Mouse (Mus musculus) midbrain, embryonic 13.5 days (tissue): ENCODE measurements around the gene Spata31d1b. TPM values are rescaled to one million over a fixed set of nuclear protein-coding genes. Genes with fewer than 3 reads are reported as not detected.
"Not testable (repeated sequence)": the region's sequence is repeated elsewhere in the genome, so short reads cannot be mapped to it uniquely, and the experiment has no call there.

Experiments used
- ATAC-seq: fragments of 200-750 bp; cut with Nextera tagmentation; 2 replicates; pipeline ENCODE4 v1.8.0; 2017; ENCODE audit warnings: mild to moderate bottlenecking, moderate TSS enrichment, moderate library complexity
- H3K27ac ChIP-seq: fragments of 300-500 bp; sonication (generic); 2 replicates; pipeline ENCODE4 v1.5.1; 2015; ENCODE audit warnings: inconsistent platforms, mild to moderate bottlenecking, moderate library complexity
- H3K27me3 ChIP-seq: fragments of 300-500 bp; sonication (generic); 2 replicates; pipeline ENCODE4 v1.6.1; 2015; ENCODE audit warnings: mild to moderate bottlenecking, inconsistent platforms
- H3K36me3 ChIP-seq: fragments of 300-500 bp; sonication (generic); 2 replicates; pipeline ENCODE4 v1.6.1; 2015; ENCODE audit warnings: mild to moderate bottlenecking, inconsistent platforms
- H3K4me1 ChIP-seq: fragments of 300-500 bp; sonication (generic); replicated peaks from 2 replicates; pipeline ENCODE4 v1.6.1; 2015; ENCODE audit warnings: inconsistent platforms
- H3K4me2 ChIP-seq: fragments of 300-500 bp; sonication (generic); replicated peaks from 2 replicates; pipeline ENCODE4 v1.6.1; 2015; ENCODE audit warnings: moderate library complexity, mild to moderate bottlenecking, inconsistent platforms
- H3K4me3 ChIP-seq: fragments of 300-500 bp; sonication (generic); replicated peaks from 2 replicates; pipeline ENCODE4 v1.5.1; 2015; ENCODE audit warnings: mild to moderate bottlenecking, inconsistent platforms
- H3K9ac ChIP-seq: fragments of 300-500 bp; sonication (generic); replicated peaks from 2 replicates; pipeline ENCODE4 v1.6.1; 2015; ENCODE audit warnings: mild to moderate bottlenecking, inconsistent platforms
- H3K9me3 ChIP-seq: fragments of 300-500 bp; sonication (generic); 2 replicates; pipeline ENCODE4 v1.6.1; 2016; ENCODE audit warnings: mild to moderate bottlenecking, inconsistent platforms
- WGBS: fragments of 180-500 bp; shearing (Covaris S2); methylation state at CpG from one replicate; pipeline ENCODE4 v1.1.7; 2015; 5-methylcytosine and 5-hydroxymethylcytosine counted together
- polyA plus RNA-seq: library from polyadenylated mRNA; unstranded; fragments of >200 nt; fragmentation: Nextera tagmentation; extraction: Ambion mirVana; gene quantifications from 2 replicates; pipeline ENCODE4 v1.2.1, GENCODE M21; 2015

Spata31d1b gene
- polyA plus RNA-seq, 1 experiment from 2014 or later, result not detected

DNA sequence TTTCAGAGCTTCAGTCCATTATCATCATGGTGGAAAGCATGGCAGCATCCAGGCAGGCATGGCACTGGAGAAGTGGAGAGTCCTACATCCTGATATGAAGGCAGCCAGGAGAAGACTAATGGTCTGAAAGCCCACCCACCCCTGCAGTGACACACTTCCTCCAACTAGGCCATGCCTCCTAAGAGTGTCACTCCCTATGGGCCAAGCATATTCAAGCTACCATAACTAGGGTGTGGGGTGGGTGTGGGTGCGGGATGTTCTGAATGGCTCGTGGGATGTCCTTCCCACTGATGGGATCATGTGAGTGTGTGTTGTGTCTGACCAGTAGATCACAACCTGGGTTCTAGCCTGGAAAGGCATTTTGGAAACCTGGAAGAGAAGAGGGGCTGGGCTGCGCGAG is 21.9 kb downstream of the Spata31d1b start:
- H3K36me3 ChIP-seq, result no peaks in the 10 kb centered on the region
- H3K4me2 ChIP-seq, result no peak overlapping the region
- no peaks in the 10 kb centered on the region for H3K9me3 ChIP-seq
- 76% methylated on average over 4 of the region's 4 CpGs for WGBS
- no peak for ATAC-seq
- no peak overlapping the region for H3K9ac ChIP-seq
- no peaks in the 10 kb centered on the region for H3K27me3 ChIP-seq
- no peak overlapping the region for H3K4me3 ChIP-seq
- H3K4me1 ChIP-seq, result no peaks in the 10 kb centered on the region
- H3K27ac ChIP-seq, result no peak overlapping the region

DNA sequence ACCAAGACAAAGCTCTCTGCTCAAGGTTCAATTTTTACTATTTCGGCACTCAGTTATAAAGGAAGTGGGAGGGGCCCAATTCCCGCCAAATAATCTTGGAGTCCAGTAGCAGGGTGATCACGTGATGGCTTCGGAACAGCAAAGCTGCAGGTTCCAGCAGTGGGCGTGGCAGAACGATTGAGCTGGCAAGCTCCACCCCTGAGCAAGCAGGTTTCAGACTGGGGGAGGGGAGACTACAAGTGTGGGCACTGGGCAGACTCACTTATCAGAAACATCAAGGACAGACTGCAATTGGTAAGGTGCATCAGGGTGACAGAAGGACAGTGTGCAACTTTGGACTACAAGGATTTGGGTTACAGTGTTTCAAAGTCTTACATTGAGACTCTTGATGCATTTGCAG is 22.3 kb downstream of the Spata31d1b start:
- not testable (repeated sequence) for H3K4me2 ChIP-seq, H3K9me3 ChIP-seq, H3K36me3 ChIP-seq, H3K27ac ChIP-seq, H3K4me3 ChIP-seq, H3K4me1 ChIP-seq, H3K27me3 ChIP-seq, H3K9ac ChIP-seq, ATAC-seq
- 37% methylated on average over 6 of the region's 6 CpGs for WGBS

DNA sequence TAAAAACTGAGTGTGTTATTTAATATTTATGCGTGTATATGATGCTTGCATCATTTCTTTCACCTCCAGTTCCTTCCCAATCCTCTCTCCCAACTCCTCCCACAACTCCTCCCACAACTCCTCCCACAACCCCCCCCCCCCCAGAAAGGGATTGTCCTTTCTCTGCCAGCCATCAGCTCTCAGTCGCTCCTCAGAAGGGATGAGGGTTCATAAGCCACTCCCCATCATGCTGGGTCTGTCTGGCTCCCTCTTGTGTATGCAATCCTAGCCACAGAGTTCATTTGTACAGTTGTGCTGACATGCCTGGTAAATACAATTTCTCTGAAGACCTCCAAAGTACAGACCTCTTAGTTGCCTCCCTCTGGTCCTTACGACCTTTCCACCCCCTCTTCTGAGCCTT is 23.1 kb downstream of the Spata31d1b start:
- no peak overlapping the region for H3K9ac ChIP-seq
- WGBS, result 31% methylated on average over 3 of the region's 3 CpGs
- H3K36me3 ChIP-seq, result no peaks in the 10 kb centered on the region
- no peak overlapping the region for H3K4me2 ChIP-seq
- H3K9me3 ChIP-seq, result no peaks in the 10 kb centered on the region
- ATAC-seq, result peak; percentile 37; the same call in 1 of the 2 replicates
- no peaks in the 10 kb centered on the region for H3K27me3 ChIP-seq
- H3K27ac ChIP-seq, result no peak overlapping the region
- no peak overlapping the region for H3K4me3 ChIP-seq
- no peaks in the 10 kb centered on the region for H3K4me1 ChIP-seq

GRCm38 (mm10) chr13:59738455-59738854 is 26.4 kb downstream of the Spata31d1b start:
- no peaks in the 10 kb centered on the region for H3K36me3 ChIP-seq
- no peaks in the 10 kb centered on the region for H3K4me1 ChIP-seq
- no peaks in the 10 kb centered on the region for H3K9me3 ChIP-seq
- H3K4me3 ChIP-seq, result no peak overlapping the region
- no peak overlapping the region for H3K27ac ChIP-seq
- no peaks in the 10 kb centered on the region for H3K27me3 ChIP-seq
- no peak overlapping the region for H3K4me2 ChIP-seq
- no peak for ATAC-seq
- WGBS, result 92% methylated on average over 2 of the region's 2 CpGs
- no peak overlapping the region for H3K9ac ChIP-seq

DNA sequence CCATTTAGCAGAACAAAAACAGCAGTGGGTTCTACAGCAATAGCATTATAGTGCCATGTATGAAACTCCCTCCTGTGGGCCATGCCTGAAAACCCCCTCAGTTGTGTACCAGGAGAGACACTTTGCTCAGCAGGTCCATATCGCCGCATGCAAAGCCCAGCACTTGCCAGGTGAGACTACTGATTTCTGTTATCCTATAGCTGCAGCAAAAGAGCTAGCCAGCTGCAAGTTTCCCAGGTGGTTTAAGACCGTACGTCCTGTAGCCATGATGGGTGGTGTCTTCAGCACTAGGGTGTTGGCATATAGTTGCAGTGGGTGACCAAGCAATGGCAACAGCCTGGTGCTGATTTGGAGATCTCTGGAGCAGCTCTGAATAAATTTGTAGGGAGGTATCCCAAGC is 27.3 kb downstream of the Spata31d1b start:
- Histone ChIP-seq H3K9me3 (no peaks in the 10 kb centered on the region), H3K4me1 (no peaks in the 10 kb centered on the region), H3K27ac (no peak overlapping the region), H3K4me2 (no peak overlapping the region), H3K36me3 (no peaks in the 10 kb centered on the region), H3K27me3 (no peaks in the 10 kb centered on the region), H3K9ac (no peak overlapping the region), H3K4me3 (no peak overlapping the region)
- WGBS, result 89% methylated on average over 4 of the region's 4 CpGs
- ATAC-seq, result no peak

DNA sequence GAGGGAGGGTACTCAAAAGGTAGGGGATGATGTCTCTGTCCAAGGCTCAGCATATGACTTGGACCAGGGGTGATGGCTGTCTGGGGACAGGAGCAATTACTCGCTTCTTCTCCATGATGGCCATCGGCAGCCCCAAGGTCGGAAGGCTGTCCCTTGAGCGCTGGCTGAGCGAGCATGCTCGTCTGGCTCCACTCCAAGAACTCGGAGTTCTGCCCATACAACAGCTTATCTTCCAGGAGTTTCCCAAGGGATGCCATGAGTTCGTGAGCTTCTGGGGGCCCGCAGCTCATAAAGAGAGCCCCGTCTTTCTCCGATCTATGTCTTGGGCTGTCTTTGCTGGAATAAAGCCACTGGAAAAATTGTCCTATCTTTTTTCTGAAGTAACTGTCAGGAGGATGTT is 29.0 kb downstream of the Spata31d1b start:
- H3K4me3 ChIP-seq, result no peak overlapping the region
- H3K4me1 ChIP-seq, result no peaks in the 10 kb centered on the region
- no peak for ATAC-seq
- H3K27me3 ChIP-seq, result no peaks in the 10 kb centered on the region
- H3K4me2 ChIP-seq, result no peak overlapping the region
- no peak overlapping the region for H3K27ac ChIP-seq
- H3K9me3 ChIP-seq, result no peaks in the 10 kb centered on the region
- WGBS, result 92% methylated on average over 11 of the region's 11 CpGs
- no peaks in the 10 kb centered on the region for H3K36me3 ChIP-seq
- H3K9ac ChIP-seq, result no peak overlapping the region

- Histone ChIP-seq H3K4me2 (no peak overlapping the region), H3K9ac (no peak overlapping the region), H3K9me3 (no peaks in the 10 kb centered on the region), H3K27me3 (no peaks in the 10 kb centered on the region), H3K4me3 (no peak overlapping the region), H3K4me1 (no peaks in the 10 kb centered on the region), H3K27ac (no peak overlapping the region), H3K36me3 (no peaks in the 10 kb centered on the region)
- 84% methylated on average over 10 of the region's 10 CpGs for WGBS
- ATAC-seq, result no peak
These were observed 29.6 kb downstream of the Spata31d1b start for GRCm38 (mm10) chr13:59741697-59742096.

DNA sequence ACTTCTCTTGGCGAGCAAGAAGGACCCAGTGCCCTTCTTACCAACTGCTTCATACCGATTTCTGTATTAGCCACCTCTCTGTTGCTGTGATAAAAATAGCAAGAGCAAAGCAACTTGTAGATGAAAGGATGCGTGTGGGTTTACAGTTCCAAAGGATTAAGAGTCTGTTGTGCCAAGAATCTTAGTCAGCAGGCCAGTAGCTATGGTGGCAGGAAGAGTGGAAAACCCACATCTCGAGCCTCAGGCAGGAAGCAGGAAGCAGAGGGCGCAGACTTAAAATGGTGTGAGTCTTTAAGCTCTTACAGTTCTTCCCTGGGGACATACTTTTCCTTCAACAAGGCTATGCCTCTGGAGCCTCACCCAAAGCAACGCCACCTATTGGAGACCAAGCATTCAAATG is 33.4 kb downstream of the Spata31d1b start:
- Histone ChIP-seq H3K4me1 (no peaks in the 10 kb centered on the region), H3K27ac (no peak overlapping the region), H3K9ac (no peak overlapping the region), H3K4me2 (no peak overlapping the region), H3K27me3 (no peaks in the 10 kb centered on the region), H3K4me3 (no peak overlapping the region), H3K36me3 (no peaks in the 10 kb centered on the region), H3K9me3 (no peaks in the 10 kb centered on the region)
- 91% methylated on average over 6 of the region's 6 CpGs for WGBS
- ATAC-seq, result no peak

DNA sequence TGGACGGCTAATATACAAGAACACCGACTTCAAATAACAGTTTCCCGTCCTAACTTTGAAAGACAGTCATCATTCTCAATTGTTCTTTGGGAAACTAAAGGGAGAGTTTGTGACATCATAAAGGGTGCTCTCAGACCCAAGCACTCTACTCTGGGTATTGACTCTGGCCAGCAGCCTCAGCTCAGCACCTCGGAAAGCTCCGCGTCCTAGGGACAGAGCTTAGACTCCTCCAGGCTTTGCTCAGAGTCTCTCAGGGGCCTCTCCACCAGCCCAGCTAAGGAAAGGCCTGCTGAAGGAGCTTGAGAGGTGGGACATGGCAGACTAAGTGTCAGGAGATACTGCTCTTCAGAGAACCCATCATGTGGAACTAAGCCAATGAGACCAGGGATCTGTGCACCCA is 34.1 kb downstream of the Spata31d1b start:
- Histone ChIP-seq H3K9me3 (no peaks in the 10 kb centered on the region), H3K27me3 (no peaks in the 10 kb centered on the region), H3K4me2 (no peak overlapping the region), H3K9ac (no peak overlapping the region), H3K4me3 (no peak overlapping the region), H3K4me1 (no peaks in the 10 kb centered on the region), H3K27ac (no peak overlapping the region), H3K36me3 (no peaks in the 10 kb centered on the region)
- ATAC-seq, result no peak
- 78% methylated on average over 6 of the region's 6 CpGs for WGBS

- Histone ChIP-seq H3K27ac (no peak within 1 kb of the TSS), H3K36me3 (no peaks in the 10 kb centered on the region), H3K4me1 (no peaks in the 10 kb centered on the region), H3K9me3 (no peaks in the 10 kb centered on the region), H3K9ac (no peak within 1 kb of the TSS), H3K27me3 (no peaks in the 10 kb centered on the region), H3K4me3 (no peak within 1 kb of the TSS), H3K4me2 (no peak within 1 kb of the TSS)
- 77% methylated on average over 9 of the region's 9 CpGs for WGBS
- no peak for ATAC-seq
These were observed 34.6 kb downstream of the Spata31d1b start, which contains the start of gene 1700014D04Rik for GRCm38 (mm10) chr13:59746711-59747110. Gene 1700014D04Rik (minus strand): TSS chr13:59746752.

DNA sequence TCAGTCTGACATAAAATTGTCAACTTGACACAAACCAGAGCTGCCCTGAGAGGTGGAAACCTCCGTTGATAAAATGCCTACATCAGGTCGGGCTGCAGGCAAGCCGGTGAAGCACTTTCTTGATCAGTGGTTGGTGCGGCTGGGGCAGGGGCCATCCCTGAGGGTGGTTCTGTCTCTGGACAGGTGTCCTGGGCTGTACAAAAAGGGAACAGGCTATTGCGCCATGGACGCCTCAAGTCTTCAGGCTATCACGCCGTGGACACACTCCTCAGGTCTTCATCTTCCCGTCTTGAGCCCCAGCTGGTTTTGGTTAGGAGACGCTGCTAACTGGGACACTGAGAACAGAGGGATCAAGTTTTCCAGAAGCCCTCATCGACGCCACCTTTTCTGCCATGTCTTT is 38.2 kb downstream of the Spata31d1b start:
- 90% methylated on average over 12 of the region's 12 CpGs for WGBS
- Histone ChIP-seq H3K4me1 (no peaks in the 10 kb centered on the region), H3K4me2 (no peak overlapping the region), H3K9me3 (no peaks in the 10 kb centered on the region), H3K9ac (no peak overlapping the region), H3K36me3 (peaks cover 15% of the 10 kb centered on the region), H3K27ac (no peak overlapping the region), H3K27me3 (no peaks in the 10 kb centered on the region), H3K4me3 (no peak overlapping the region)
- no peak for ATAC-seq

- no peak for ATAC-seq
- H3K9me3 ChIP-seq, result no peaks in the 10 kb centered on the region
- H3K9ac ChIP-seq, result no peak overlapping the region
- H3K27ac ChIP-seq, result no peak overlapping the region
- H3K36me3 ChIP-seq, result peaks cover 60% of the 10 kb centered on the region
- H3K4me1 ChIP-seq, result no peaks in the 10 kb centered on the region
- H3K4me2 ChIP-seq, result no peak overlapping the region
- 98% methylated on average over 7 of the region's 7 CpGs for WGBS
- no peak overlapping the region for H3K4me3 ChIP-seq
- no peaks in the 10 kb centered on the region for H3K27me3 ChIP-seq
These were observed 44.8 kb downstream of the Spata31d1b start for GRCm38 (mm10) chr13:59756906-59757305.

DNA sequence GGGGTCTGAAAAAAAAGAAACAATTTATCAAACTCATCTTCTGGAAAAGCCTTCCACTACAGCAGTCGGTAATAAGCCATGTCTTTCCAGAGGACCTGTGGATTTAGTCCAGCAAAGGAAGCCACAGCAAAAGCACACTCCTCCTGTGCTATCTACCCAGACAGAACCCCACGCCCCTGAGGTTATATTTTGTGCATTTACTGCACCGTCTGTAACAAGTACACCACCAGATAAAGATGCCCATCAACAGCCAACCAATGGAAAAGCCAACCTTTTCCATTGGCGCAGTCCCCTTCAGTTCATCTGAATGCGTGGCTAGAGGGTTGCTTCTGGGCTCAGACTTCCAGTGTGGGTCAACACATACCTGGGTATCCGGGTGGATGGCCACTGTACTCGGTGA is 50.7 kb downstream of the Spata31d1b start:
- no peak for ATAC-seq
- Histone ChIP-seq H3K4me3 (no peak overlapping the region), H3K4me2 (no peak overlapping the region), H3K36me3 (peaks cover 43% of the 10 kb centered on the region), H3K27ac (no peak overlapping the region), H3K4me1 (peaks cover 22% of the 10 kb centered on the region), H3K27me3 (no peaks in the 10 kb centered on the region), H3K9me3 (no peaks in the 10 kb centered on the region), H3K9ac (no peak overlapping the region)
- WGBS, result 94% methylated on average over 7 of the region's 7 CpGs
